10 mouse cellular contexts compared by ENCODE assay signal in the genomic region with DNA sequence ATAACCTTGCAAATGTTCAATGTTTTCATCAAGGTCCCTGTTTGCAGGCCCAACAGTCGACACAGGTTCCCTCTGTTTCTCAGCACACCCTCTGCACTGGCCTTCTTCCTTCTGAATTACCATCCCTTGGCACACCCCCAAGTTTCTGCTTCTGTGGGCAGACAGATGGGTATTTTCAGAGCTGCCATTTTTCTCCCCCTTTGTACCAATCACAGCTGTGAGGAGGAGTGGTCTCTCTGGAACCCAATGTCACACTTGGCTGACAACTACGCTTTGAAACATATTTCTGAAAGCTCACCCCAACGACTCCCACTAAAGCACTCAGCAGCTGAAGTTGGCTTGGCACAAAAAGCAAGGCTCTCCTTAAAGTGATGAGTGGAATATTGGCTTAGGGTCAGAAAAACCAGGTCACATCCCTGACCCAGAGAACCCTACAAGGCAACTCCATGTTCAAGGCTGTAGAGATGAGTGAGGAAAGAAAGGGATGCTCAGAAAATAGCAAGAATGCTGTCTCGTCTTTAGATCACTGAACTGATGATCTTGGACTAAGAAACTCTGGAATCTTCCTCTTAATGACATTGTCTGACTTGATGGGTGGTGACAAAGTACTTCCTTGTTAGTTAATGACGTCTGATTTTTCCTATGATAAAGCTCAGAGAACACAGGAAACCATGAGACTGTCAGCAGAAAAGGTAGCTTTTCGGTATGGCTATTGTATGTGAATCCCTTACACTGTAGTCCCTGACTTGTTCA. TPM values are rescaled to one million over a fixed set of nuclear protein-coding genes. Genes with fewer than 3 reads are reported as not detected.
DNase-seq lines count a peak whose midpoint lies in the region; ATAC-seq and TF ChIP-seq lines count a peak whose summit lies in the region.
"Had no signal": no experiment of that assay in that cellular context is flagged by ENCODE, and none has a peak within 500 bp of the region (broad histone marks: within the 10 kb centered on the region; RNA-seq: fewer than 3 reads in every experiment).

No protein-coding gene starts in this region.

- peaks cover 9% of the 10 kb centered on the region for H3K4me1 ChIP-seq in lung, embryonic 15.5 days
- no peaks in the 10 kb centered on the region for H3K4me1 ChIP-seq in lung, postnatal 0 days (ENCODE audit: insufficient read depth, low read depth, low read length)
- H3K4me1 ChIP-seq in forebrain, postnatal 0 days (ENCODE audit: insufficient read depth): peaks cover 6% of the 10 kb centered on the region; the same call in 1 of the 2 replicates
- 0 out of 2 replicates have a peak, but pooled peaks cover 3% of the 10 kb centered on the region for H3K4me1 ChIP-seq in heart, embryonic 12.5 days (replicated peaks)

- no peaks in the 10 kb centered on the region for H3K9me3 ChIP-seq in lung, embryonic 15.5 days
- H3K9me3 ChIP-seq in lung, postnatal 0 days (ENCODE audit: low read length): no peaks in the 10 kb centered on the region
- no peaks in the 10 kb centered on the region for H3K9me3 ChIP-seq in forebrain, postnatal 0 days (ENCODE audit: low read length)
- no peaks in the 10 kb centered on the region for H3K9me3 ChIP-seq in heart, embryonic 12.5 days (replicated peaks)
- H3K9me3 ChIP-seq: embryonic facial prominence, embryonic 12.5 days had no signal

- no peak overlapping the region for H3K4me3 ChIP-seq in lung, embryonic 15.5 days
- H3K4me3 ChIP-seq in lung, postnatal 0 days (ENCODE audit: low read depth, low read length): no peak overlapping the region
- H3K4me3 ChIP-seq in forebrain, postnatal 0 days (ENCODE audit: low read depth, low read length): no peak overlapping the region
- H3K4me3 ChIP-seq in heart, embryonic 12.5 days: no peak overlapping the region
- H3K4me3 ChIP-seq: embryonic facial prominence, embryonic 12.5 days had no signal

- no peak for TF ChIP-seq EP300 in lung, postnatal 0 days (IDR thresholded peaks at IDR 0.05)

- peak; percentile 39; the same call in 1 of the 2 replicates for ATAC-seq in lung, embryonic 15.5 days (ENCODE audit: borderline replicate concordance, extremely low read depth, low FRiP score, low TSS enrichment)
- ATAC-seq in lung, postnatal 0 days: no peak
- ATAC-seq in forebrain, postnatal 0 days: peak; percentile 84
- no peak for ATAC-seq in heart, embryonic 12.5 days (ENCODE audit: insufficient number of reproducible peaks, low FRiP score)
- ATAC-seq: Patski had no signal

- no peaks in the 10 kb centered on the region for H3K27me3 ChIP-seq in lung, embryonic 15.5 days
- H3K27me3 ChIP-seq in lung, postnatal 0 days (replicated peaks; ENCODE audit: insufficient read depth, low read length): no peaks in the 10 kb centered on the region
- H3K27me3 ChIP-seq in forebrain, postnatal 0 days (ENCODE audit: insufficient read depth, low read length): no peaks in the 10 kb centered on the region
- no peaks in the 10 kb centered on the region for H3K27me3 ChIP-seq in heart, embryonic 12.5 days (replicated peaks)
- H3K27me3 ChIP-seq: embryonic facial prominence, embryonic 12.5 days; Patski had no signal

- no peak overlapping the region for H3K27ac ChIP-seq in lung, embryonic 15.5 days
- H3K27ac ChIP-seq in lung, postnatal 0 days (ENCODE audit: low read length): no peak overlapping the region
- no peak overlapping the region for H3K27ac ChIP-seq in forebrain, postnatal 0 days (ENCODE audit: low read depth, low read length)
- H3K27ac ChIP-seq in heart, embryonic 12.5 days (ENCODE audit: poor library complexity, severe bottlenecking): no peak overlapping the region
- H3K27ac ChIP-seq: embryonic facial prominence, embryonic 12.5 days had no signal

- no peak for TF ChIP-seq CTCF in lung, postnatal 0 days (IDR thresholded peaks at IDR 0.05)
- TF ChIP-seq CTCF in forebrain, postnatal 0 days (IDR thresholded peaks at IDR 0.05; ENCODE audit: low read depth): no peak

- no peak for DNase-seq in lung, postnatal 0 days (ENCODE audit: low spot score)
- DNase-seq in forebrain, postnatal 0 days: peak; percentile 54
- peak; percentile 21 to 53 for DNase-seq in layer of hippocampus, postnatal 25 days (ENCODE audit: extremely low spot score in 1 of 2, low spot score in 1 of 2)
- peak; percentile 31 to 59 for DNase-seq in right cerebral cortex, postnatal 36 days (ENCODE audit: low spot score in 2 of 2)
- DNase-seq in urinary bladder, postnatal 14 days (ENCODE audit: low spot score): no peak
- no peak for DNase-seq in thymus, postnatal 10 days (ENCODE audit: low spot score in 2 of 2)

- WGBS in lung, embryonic 15.5 days: 62% methylated on average over 6 of the region's 6 CpGs
- 58% methylated on average over 6 of the region's 6 CpGs for WGBS in lung, postnatal 0 days
- 55% methylated on average over 6 of the region's 6 CpGs for WGBS in forebrain, postnatal 0 days
- 65% methylated on average over 6 of the region's 6 CpGs for WGBS in heart, embryonic 12.5 days

- no peak overlapping the region for H3K9ac ChIP-seq in lung, embryonic 15.5 days
- H3K9ac ChIP-seq in lung, postnatal 0 days (replicated peaks; ENCODE audit: low read depth): no peak overlapping the region
- H3K9ac ChIP-seq in forebrain, postnatal 0 days: no peak overlapping the region
- no peak overlapping the region for H3K9ac ChIP-seq in heart, embryonic 12.5 days
- H3K9ac ChIP-seq: embryonic facial prominence, embryonic 12.5 days had no signal

- no peaks in the 10 kb centered on the region for H3K36me3 ChIP-seq in lung, embryonic 15.5 days
- no peaks in the 10 kb centered on the region for H3K36me3 ChIP-seq in lung, postnatal 0 days (ENCODE audit: insufficient read depth, low read length)
- no peaks in the 10 kb centered on the region for H3K36me3 ChIP-seq in forebrain, postnatal 0 days (ENCODE audit: insufficient read depth)
- H3K36me3 ChIP-seq in heart, embryonic 12.5 days: 0 out of 2 replicates have a peak, but pooled peaks cover 3% of the 10 kb centered on the region
- H3K36me3 ChIP-seq: embryonic facial prominence, embryonic 12.5 days had no signal

- no peak overlapping the region for H3K4me2 ChIP-seq in lung, embryonic 15.5 days
- H3K4me2 ChIP-seq in lung, postnatal 0 days (replicated peaks; ENCODE audit: low read depth, low read length): no peak overlapping the region
- no peak overlapping the region for H3K4me2 ChIP-seq in forebrain, postnatal 0 days (ENCODE audit: low read depth)
- no peak overlapping the region for H3K4me2 ChIP-seq in heart, embryonic 12.5 days
- H3K4me2 ChIP-seq: embryonic facial prominence, embryonic 12.5 days had no signal

RNA-seq across cellular contexts. Expression of gene Itgb8, which starts 31.7 kb away (rescaled TPM):
- 3.1 and 3.6 TPM in 2 replicates for polyA plus RNA-seq in lung, embryonic 15.5 days (2015; fragmentation: Nextera tagmentation; extraction: Ambion mirVana)
- 0.87 TPM in 2 replicates for polyA plus RNA-seq in lung, postnatal 0 days (2015; fragmentation: Nextera tagmentation; extraction: Ambion mirVana)
- 26.1 and 28.3 TPM in 2 replicates for total RNA-seq in forebrain, postnatal 0 days (2014; rRNA removed)
- 5.9 and 8.2 TPM in 2 replicates for polyA plus RNA-seq in forebrain, postnatal 0 days (2015; fragmentation: Nextera tagmentation; extraction: Ambion mirVana)
- total RNA-seq in layer of hippocampus, postnatal 25 days (2021): 10 to 100 TPM; 30.7 to 32.9 TPM
- 5.9 and 6.9 TPM in 2 replicates for polyA plus RNA-seq in heart, embryonic 12.5 days (2016; fragmentation: Nextera tagmentation; extraction: Ambion mirVana)

Comparison
In these comparisons a context has a peak if more than half of its experiments do, and no peak if none do; other contexts are left out.
1. ATAC-seq: peak in lung, embryonic 15.5 days (single experiment) and forebrain, postnatal 0 days (single experiment); none in lung, postnatal 0 days (single experiment) and heart, embryonic 12.5 days (single experiment).
2. DNase-seq: peak in forebrain, postnatal 0 days (single experiment), layer of hippocampus, postnatal 25 days (2 of 2) and right cerebral cortex, postnatal 36 days (2 of 2); none in lung, postnatal 0 days (single experiment), urinary bladder, postnatal 14 days (single experiment) and thymus, postnatal 10 days (0 of 2).